Mouse (Mus musculus) liver, postnatal 0 days (tissue): ENCODE measurements around the gene Igsf6. TPM values are rescaled to one million over a fixed set of nuclear protein-coding genes. Genes with fewer than 3 reads are reported as not detected.
A peak's percentile ranks its signal among the peaks of the same experiment; 100 is the strongest.

Experiments
- ATAC-seq: fragments of 200-750 bp; cut with Nextera tagmentation; 2 replicates; pipeline ENCODE4 v1.8.0; 2017; ENCODE audit warnings: mild to moderate bottlenecking, moderate library complexity
- DNase-seq: peaks from one replicate; pipeline ENCODE4 v3.0.0-alpha.2; 2016
- H3K27ac ChIP-seq: fragments of 300-500 bp; sonication (generic); 2 replicates; pipeline ENCODE4 v1.5.1; 2014; ENCODE audit warnings: antibody characterized with exemption, moderate library complexity, mild to moderate bottlenecking, low read depth
- H3K27me3 ChIP-seq: fragments of 300-500 bp; sonication (generic); 2 replicates; pipeline ENCODE4 v1.6.1; 2014; ENCODE audit warnings: low read length, control low read depth, mixed read lengths; ENCODE audit not compliant: insufficient read depth
- H3K36me3 ChIP-seq: fragments of 300-500 bp; sonication (generic); replicated peaks from 2 replicates; pipeline ENCODE4 v1.6.1; 2014; ENCODE audit warnings: mild to moderate bottlenecking, control low read depth, low read length, moderate library complexity, mixed read lengths; ENCODE audit not compliant: insufficient read depth
- H3K4me1 ChIP-seq: fragments of 300-500 bp; sonication (generic); 2 replicates; pipeline ENCODE4 v1.6.1; 2014; ENCODE audit warnings: antibody characterized with exemption, mild to moderate bottlenecking, control low read depth; ENCODE audit not compliant: insufficient read depth
- H3K4me2 ChIP-seq: fragments of 300-500 bp; sonication (generic); 2 replicates; pipeline ENCODE4 v1.6.1; 2014; ENCODE audit warnings: low read depth, mild to moderate bottlenecking, low read length, moderate library complexity, mixed read lengths
- H3K4me3 ChIP-seq: fragments of 300-500 bp; sonication (generic); 2 replicates; pipeline ENCODE4 v1.5.1; 2014; ENCODE audit warnings: low read depth, low read length
- H3K9ac ChIP-seq: fragments of 300-500 bp; sonication (generic); replicated peaks from 2 replicates; pipeline ENCODE4 v1.6.1; 2014; ENCODE audit warnings: mild to moderate bottlenecking, moderate library complexity
- H3K9me3 ChIP-seq: fragments of 300-500 bp; sonication (generic); 2 replicates; pipeline ENCODE4 v1.6.1; 2016; ENCODE audit warnings: mild to moderate bottlenecking, control low read depth, low read length, mixed read lengths
- CTCF ChIP-seq: sonication (generic); IDR thresholded peaks from 2 replicates; pipeline ENCODE4 v1.5.1; 2016; ENCODE audit warnings: antibody characterized with exemption, low read depth
- EP300 ChIP-seq: IDR thresholded peaks from 2 replicates; pipeline ENCODE4 v1.6.1; 2016; ENCODE audit warnings: antibody characterized with exemption, low read depth, mild to moderate bottlenecking
- WGBS: fragments of 180-500 bp; shearing (Covaris S2); extraction: QIAGEN DNeasy Blood & Tissue Kit; methylation state at CpG from one replicate; pipeline ENCODE4 v1.1.7; 2014; ENCODE audit not compliant: insufficient replicate concordance; 5-methylcytosine and 5-hydroxymethylcytosine counted together
- polyA plus RNA-seq: library from polyadenylated mRNA; unstranded; fragments of >200 nt; fragmentation: Nextera tagmentation; extraction: Ambion mirVana; gene quantifications from 2 replicates; pipeline ENCODE4 v1.2.1, GENCODE M21; 2015

Gene Igsf6
- polyA plus RNA-seq, 1 experiment from 2014 or later = 14.6 TPM

DNA sequence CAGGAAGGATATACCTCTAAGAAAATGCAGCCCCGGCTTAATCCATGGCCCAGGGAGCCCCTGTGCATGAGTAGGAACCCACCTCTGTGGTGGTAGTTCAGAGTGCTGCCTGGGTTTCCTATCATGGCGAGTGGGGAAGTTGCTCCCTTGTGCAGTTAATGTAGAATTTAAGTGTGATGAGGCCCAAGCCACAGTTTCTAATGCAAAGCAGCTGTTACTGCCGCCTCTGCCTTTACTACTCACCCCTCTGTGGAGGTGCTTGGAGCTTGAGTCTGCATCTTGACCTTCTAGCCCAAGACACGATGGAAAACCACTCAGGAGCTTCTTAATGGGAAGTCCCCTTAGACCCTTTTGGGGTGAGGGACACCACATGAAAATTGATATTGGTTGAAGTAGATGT, 3.1 kb downstream of the Igsf6 start:
- ATAC-seq = no peak
- Histone ChIP-seq H3K36me3 (peaks cover 38% of the 10 kb centered on the region), H3K4me3 (peak overlapping the region; percentile 16; the same call in 1 of the 2 replicates)

DNA sequence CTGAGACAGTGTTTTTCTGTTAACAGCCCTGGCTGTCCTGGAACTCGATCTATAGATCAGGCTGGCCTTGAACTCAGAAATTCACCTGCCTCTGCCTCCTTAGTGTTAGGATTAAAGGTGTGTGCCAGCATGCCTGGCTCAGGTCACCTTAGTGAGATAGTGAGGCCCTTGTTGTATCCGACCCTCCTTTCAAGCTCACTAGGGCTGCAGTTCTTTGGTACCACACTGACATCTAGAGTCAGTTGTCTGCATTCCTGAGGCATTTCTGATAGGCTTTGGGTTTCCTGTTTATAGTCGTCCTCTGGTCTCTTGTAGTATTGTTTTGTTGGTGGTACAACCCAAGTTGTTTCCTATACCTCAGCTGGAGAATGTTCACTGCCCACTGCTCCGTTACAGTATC, 10.1 kb downstream of the Igsf6 start:
- WGBS = 49% methylated on average over 4 of the region's 4 CpGs
- Histone ChIP-seq H3K36me3 (peaks cover 38% of the 10 kb centered on the region), H3K27ac (no peak overlapping the region), H3K9me3 (no peaks in the 10 kb centered on the region), H3K4me2 (no peak overlapping the region), H3K27me3 (no peaks in the 10 kb centered on the region), H3K4me1 (no peaks in the 10 kb centered on the region), H3K9ac (no peak overlapping the region), H3K4me3 (no peak overlapping the region)
- peak; percentile 65 for TF ChIP-seq CTCF
- no peak for TF ChIP-seq EP300
- ATAC-seq (peak; percentile 23; the same call in 1 of the 2 replicates), DNase-seq (no peak)

More for the DNA sequence above, 3.1 kb downstream of the Igsf6 start:
- DNase-seq = no peak
- Histone ChIP-seq H3K4me1 (no peaks in the 10 kb centered on the region), H3K9ac (no peak overlapping the region), H3K27ac (no peak overlapping the region), H3K27me3 (no peaks in the 10 kb centered on the region), H3K4me2 (peak overlapping the region; percentile 47; the same call in 1 of the 2 replicates), H3K9me3 (no peaks in the 10 kb centered on the region)
- no peak for TF ChIP-seq CTCF
- TF ChIP-seq EP300 = no peak
- 77% methylated on average over 4 of the region's 4 CpGs for WGBS

DNA sequence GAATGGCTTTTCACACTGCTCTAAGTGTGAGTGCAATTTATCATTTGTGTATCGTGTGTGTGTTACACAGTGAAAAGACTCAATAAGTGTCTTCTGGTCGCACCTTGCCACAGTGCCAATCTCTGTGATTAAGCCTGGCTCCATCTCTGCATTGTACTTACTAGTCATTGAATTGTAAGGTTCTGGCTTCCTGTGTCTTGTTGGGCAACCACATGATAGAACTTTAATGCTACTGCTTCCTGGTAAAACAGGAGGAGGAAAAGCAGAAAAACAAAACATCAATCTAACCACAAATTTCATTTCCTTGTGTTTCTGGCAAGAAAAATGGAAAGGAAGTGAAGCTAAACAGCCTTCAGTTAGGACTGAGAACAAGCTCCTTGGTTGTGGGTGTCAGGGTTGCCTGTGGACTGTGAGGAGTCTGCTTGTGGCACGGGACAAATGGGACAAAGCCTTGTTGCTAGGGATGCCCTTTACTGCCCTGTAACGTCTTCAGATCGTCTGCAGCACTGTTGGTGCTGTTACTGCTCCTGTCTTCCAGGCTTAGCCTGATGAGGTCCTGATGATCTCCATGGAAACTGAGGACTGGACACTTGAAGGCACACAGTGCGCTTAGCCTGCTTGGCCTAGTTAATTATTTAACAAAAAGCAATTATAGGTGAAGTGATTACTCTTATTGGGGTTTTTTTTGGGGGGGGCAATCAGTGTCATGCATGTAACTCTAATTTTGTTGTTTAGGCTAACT, 14.7 kb downstream of the Igsf6 start:
- Histone ChIP-seq H3K4me1 (no peaks in the 10 kb centered on the region), H3K9me3 (no peaks in the 10 kb centered on the region), H3K36me3 (peaks cover 48% of the 10 kb centered on the region), H3K4me2 (no peak overlapping the region), H3K27me3 (no peaks in the 10 kb centered on the region), H3K4me3 (no peak overlapping the region), H3K9ac (no peak overlapping the region), H3K27ac (no peak overlapping the region)
- TF ChIP-seq CTCF (no peak), EP300 (no peak)
- no peak for DNase-seq
- 58% methylated on average over 6 of the region's 6 CpGs for WGBS
- ATAC-seq = no peak

- no peak overlapping the region for H3K4me2 ChIP-seq
- ATAC-seq = no peak
- H3K4me1 ChIP-seq = no peaks in the 10 kb centered on the region
- WGBS = 83% methylated on average over 4 of the region's 4 CpGs
- TF ChIP-seq CTCF (no peak), EP300 (no peak)
- H3K9me3 ChIP-seq = no peaks in the 10 kb centered on the region
- no peak overlapping the region for H3K27ac ChIP-seq
- peaks cover 50% of the 10 kb centered on the region for H3K36me3 ChIP-seq
- no peaks in the 10 kb centered on the region for H3K27me3 ChIP-seq
- DNase-seq = no peak
- H3K4me3 ChIP-seq = no peak overlapping the region
- H3K9ac ChIP-seq = no peak overlapping the region
These were observed 21.3 kb downstream of the Igsf6 start for GRCm38 (mm10) chr7:121053071-121053470.

DNA sequence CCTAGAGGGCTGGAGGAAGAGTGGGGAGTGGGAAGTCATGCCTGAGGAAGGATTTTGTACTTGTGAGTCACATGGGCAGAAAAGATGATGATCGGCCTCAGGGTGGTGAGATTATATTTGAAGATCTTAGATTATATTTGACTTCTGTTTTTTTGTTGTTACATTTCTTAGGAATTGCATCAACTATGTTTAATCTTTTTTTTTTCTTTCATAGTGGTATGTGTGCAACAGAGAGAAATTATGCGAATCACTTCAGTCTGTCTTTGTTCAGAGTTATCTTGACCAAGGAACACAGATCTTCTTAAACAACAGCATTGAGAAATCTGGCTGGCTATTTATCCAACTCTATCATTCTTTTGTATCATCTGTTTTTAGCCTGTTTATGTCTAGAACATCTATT, 26.7 kb downstream of the Igsf6 start:
- Histone ChIP-seq H3K36me3 (peaks cover 22% of the 10 kb centered on the region), H3K9ac (no peak overlapping the region), H3K4me1 (peaks cover 20% of the 10 kb centered on the region), H3K9me3 (no peaks in the 10 kb centered on the region), H3K27ac (no peak overlapping the region), H3K27me3 (no peaks in the 10 kb centered on the region), H3K4me2 (no peak overlapping the region), H3K4me3 (no peak overlapping the region)
- ATAC-seq = no peak
- no peak for DNase-seq
- TF ChIP-seq EP300 = no peak
- TF ChIP-seq CTCF = no peak
- 86% methylated on average over 2 of the region's 2 CpGs for WGBS

GRCm38 (mm10) chr7:121045671-121046453, 28.5 kb downstream of the Igsf6 start:
- H3K27me3 ChIP-seq = no peaks in the 10 kb centered on the region

More at GRCm38 (mm10) chr7:121045671-121046453, 28.5 kb downstream of the Igsf6 start:
- no peak overlapping the region for H3K27ac ChIP-seq
- peaks cover 6% of the 10 kb centered on the region; the same call in 1 of the 2 replicates for H3K36me3 ChIP-seq
- H3K4me3 ChIP-seq = no peak overlapping the region
- no peak overlapping the region for H3K9ac ChIP-seq
- TF ChIP-seq CTCF (no peak), EP300 (no peak)
- H3K4me2 ChIP-seq = no peak overlapping the region
- WGBS = 71% methylated on average over 6 of the region's 6 CpGs
- no peaks in the 10 kb centered on the region for H3K9me3 ChIP-seq
- DNase-seq (no peak), ATAC-seq (no peak)
- peaks cover 31% of the 10 kb centered on the region for H3K4me1 ChIP-seq
